ENCODE assay signal across 31 mouse cellular contexts in genomic region chr2:84607842-84608241, GRCm38 (mm10). TPM values are rescaled to one million over a fixed set of nuclear protein-coding genes. Genes with fewer than 3 reads are reported as not detected.
"Had no signal": no experiment of that assay in that cellular context is flagged by ENCODE, and none has a peak within 500 bp of the region (broad histone marks: within the 10 kb centered on the region; RNA-seq: fewer than 3 reads in every experiment).

No protein-coding gene starts in this region.

- H3K4me3 ChIP-seq: left cerebral cortex, adult 2 months; limb, embryonic 10.5 days; limb, embryonic 12.5 days; limb, embryonic 13.5 days; limb, embryonic 15.5 days; liver, embryonic 12.5 days; liver, embryonic 13.5 days; liver, embryonic 15.5 days; lung, embryonic 15.5 days; megakaryocyte, embryonic 14.5 days; midbrain, embryonic 10.5 days; midbrain, embryonic 12.5 days; midbrain, embryonic 13.5 days; midbrain, embryonic 15.5 days; myocyte had no signal

- H3K27me3 ChIP-seq: limb, embryonic 12.5 days; limb, embryonic 13.5 days; limb, embryonic 15.5 days; liver, embryonic 12.5 days; liver, embryonic 13.5 days; liver, embryonic 15.5 days; lung, embryonic 15.5 days; megakaryocyte, embryonic 14.5 days; midbrain, embryonic 12.5 days; midbrain, embryonic 13.5 days; midbrain, embryonic 15.5 days had no signal

- H3K27ac ChIP-seq: left cerebral cortex, adult 2 months; limb, embryonic 10.5 days; limb, embryonic 12.5 days; limb, embryonic 13.5 days; limb, embryonic 15.5 days; liver, embryonic 12.5 days; liver, embryonic 13.5 days; liver, embryonic 14.5 days; liver, embryonic 15.5 days; lung, embryonic 15.5 days; macrophage; midbrain, embryonic 10.5 days; midbrain, embryonic 12.5 days; midbrain, embryonic 13.5 days; midbrain, embryonic 15.5 days had no signal

- H3K9ac ChIP-seq: limb, embryonic 12.5 days; limb, embryonic 13.5 days; limb, embryonic 15.5 days; liver, embryonic 12.5 days; liver, embryonic 13.5 days; liver, embryonic 14.5 days; liver, embryonic 15.5 days; liver, postnatal 0 days; lung, embryonic 14.5 days; lung, embryonic 15.5 days; midbrain, embryonic 12.5 days; midbrain, embryonic 13.5 days; midbrain, embryonic 15.5 days had no signal

- ATAC-seq: liver, embryonic 12.5 days; liver, postnatal 0 days; midbrain, embryonic 13.5 days; midbrain, embryonic 15.5 days; midbrain, embryonic 16.5 days had no signal

- H3K4me2 ChIP-seq: limb, embryonic 12.5 days; limb, embryonic 13.5 days; limb, embryonic 15.5 days; liver, embryonic 11.5 days; liver, embryonic 12.5 days; liver, embryonic 13.5 days; liver, embryonic 15.5 days; lung, embryonic 14.5 days; lung, embryonic 15.5 days; midbrain, embryonic 11.5 days; midbrain, embryonic 12.5 days; midbrain, embryonic 13.5 days; midbrain, embryonic 15.5 days had no signal

- DNase-seq: left cerebral cortex, postnatal 4 days; liver; liver, embryonic 13.5 days; liver, postnatal 0 days; lung, adult 18-20 months; lung, adult 2 months; lung, embryonic 14.5 days; lung, postnatal 14 days; lung, postnatal 36 days; lung, postnatal 4 days; midbrain, embryonic 14.5 days had no signal

- H3K4me1 ChIP-seq: limb, embryonic 10.5 days; limb, embryonic 12.5 days; limb, embryonic 13.5 days; limb, embryonic 15.5 days; liver, embryonic 12.5 days; liver, embryonic 13.5 days; liver, embryonic 15.5 days; lung, embryonic 15.5 days; megakaryocyte, embryonic 14.5 days; midbrain, embryonic 10.5 days; midbrain, embryonic 12.5 days; midbrain, embryonic 13.5 days; midbrain, embryonic 15.5 days had no signal

- H3K9me3 ChIP-seq: limb, embryonic 10.5 days; limb, embryonic 12.5 days; limb, embryonic 13.5 days; limb, embryonic 15.5 days; liver, embryonic 12.5 days; liver, embryonic 13.5 days; liver, embryonic 15.5 days; lung, embryonic 15.5 days; megakaryocyte, embryonic 14.5 days; midbrain, embryonic 10.5 days; midbrain, embryonic 12.5 days; midbrain, embryonic 13.5 days; midbrain, embryonic 15.5 days had no signal

RNA-seq across cellular contexts. Expression of gene Btbd18, which starts 51.0 kb away (rescaled TPM):
- polyA plus RNA-seq: liver, adult 2 months; liver, embryonic 14.5 days; liver, postnatal 0 days; macrophage had no signal
